Mouse (Mus musculus) liver, embryonic 11.5 days (tissue): ENCODE measurements at regions not wholly inside any gene's neighbourhood (a gene's known extent, or its start where the extent isn't known, plus 50 kb on each side); places are given as distances from the start of the nearest gene placed in this dataset.

Source experiments
- ATAC-seq: fragments of 200-750 bp; cut with Nextera tagmentation; replicated peaks from 2 replicates; pipeline ENCODE4 v1.8.0; 2017; ENCODE audit warnings: moderate number of reproducible peaks, mild to moderate bottlenecking, moderate TSS enrichment, moderate library complexity; ENCODE audit not compliant: low FRiP score
- DNase-seq: peaks from one replicate; pipeline ENCODE4 v3.0.0-alpha.2; 2017; ENCODE audit warnings: low spot score
- H3K27ac ChIP-seq: fragments of 300-500 bp; sonication (generic); 2 replicates; pipeline ENCODE4 v1.5.1; 2014; ENCODE audit warnings: mild to moderate bottlenecking, low read depth, low read length, control low read depth
- H3K27me3 ChIP-seq: fragments of 300-500 bp; sonication (generic); replicated peaks from 2 replicates; pipeline ENCODE4 v1.6.1; 2014; ENCODE audit warnings: low read length, mixed read lengths; ENCODE audit not compliant: control insufficient read depth, insufficient read depth
- H3K36me3 ChIP-seq: fragments of 300-500 bp; sonication (generic); 2 replicates; pipeline ENCODE4 v1.6.1; 2014; ENCODE audit warnings: mild to moderate bottlenecking, low read length, moderate library complexity, mixed read lengths; ENCODE audit not compliant: control insufficient read depth, insufficient read depth
- H3K4me1 ChIP-seq: fragments of 300-500 bp; sonication (generic); replicated peaks from 2 replicates; pipeline ENCODE4 v1.6.1; 2014; ENCODE audit warnings: low read length, mixed read lengths; ENCODE audit not compliant: control insufficient read depth, insufficient read depth
- H3K4me2 ChIP-seq: fragments of 300-500 bp; sonication (generic); 2 replicates; pipeline ENCODE4 v1.6.1; 2014; ENCODE audit warnings: mild to moderate bottlenecking, control low read depth, moderate library complexity
- H3K4me3 ChIP-seq: fragments of 300-500 bp; sonication (generic); 2 replicates; pipeline ENCODE4 v1.5.1; 2014; ENCODE audit warnings: low read depth, low read length, control low read depth
- H3K9ac ChIP-seq: fragments of 300-500 bp; sonication (generic); 2 replicates; pipeline ENCODE4 v1.6.1; 2014; ENCODE audit warnings: low read depth, low read length, control low read depth
- H3K9me3 ChIP-seq: fragments of 300-500 bp; sonication (generic); 2 replicates; pipeline ENCODE4 v1.6.1; 2016; ENCODE audit warnings: low read length, inconsistent platforms, mixed read lengths; ENCODE audit not compliant: control insufficient read depth
- WGBS: fragments of 180-500 bp; shearing (Covaris S2); extraction: QIAGEN DNeasy Blood & Tissue Kit; methylation state at CpG from one replicate; pipeline ENCODE4 v1.1.7; 2014; 5-methylcytosine and 5-hydroxymethylcytosine counted together

DNA sequence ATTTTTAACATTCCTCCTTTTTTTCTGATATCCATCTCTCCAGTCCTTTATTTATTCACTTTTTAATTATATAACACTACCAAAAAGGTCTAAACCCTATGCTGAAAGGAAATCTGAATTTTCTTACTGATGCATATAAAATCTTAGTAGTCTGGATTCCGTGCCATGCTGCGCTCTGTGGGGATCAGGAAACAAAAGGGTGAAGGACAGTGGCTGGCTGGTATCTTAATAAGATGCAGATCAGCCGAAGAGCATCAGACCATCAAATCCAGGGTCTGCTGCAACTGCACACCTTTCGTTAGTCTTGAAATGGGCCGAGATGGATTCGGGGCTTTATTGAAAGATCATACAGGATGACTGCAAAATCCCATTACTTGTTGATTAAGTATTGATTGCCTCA lies 740.7 kb downstream of the 5730522E02Rik start:
- H3K9ac ChIP-seq, result no peak overlapping the region

DNA sequence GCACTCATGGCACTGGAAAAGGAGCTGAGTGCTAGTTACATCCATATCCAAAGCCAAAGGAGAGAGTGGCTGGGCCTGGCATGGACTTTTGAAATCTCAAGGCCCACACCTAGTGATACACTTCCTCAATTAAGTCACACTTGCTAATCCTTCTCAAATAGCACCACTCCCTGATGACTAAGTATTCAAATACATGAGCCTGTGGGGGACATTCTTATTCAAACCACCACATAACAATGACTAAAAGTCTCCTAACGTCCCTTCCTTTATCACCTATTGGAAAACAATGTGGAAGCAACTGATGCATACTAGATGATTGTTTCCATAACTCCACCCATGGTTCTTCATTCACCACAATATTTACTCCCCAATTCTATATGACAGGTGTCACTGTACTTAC lies 773.4 kb downstream of the 5730522E02Rik start:
- 62% methylated on average over 1 of the region's 1 CpGs for WGBS
- ATAC-seq (no peak), DNase-seq (no peak)
- Histone ChIP-seq H3K9ac (no peak overlapping the region), H3K27ac (no peak overlapping the region), H3K27me3 (no peaks in the 10 kb centered on the region), H3K4me2 (no peak overlapping the region), H3K4me1 (no peaks in the 10 kb centered on the region), H3K4me3 (no peak overlapping the region), H3K36me3 (no peaks in the 10 kb centered on the region), H3K9me3 (0 out of 2 replicates have a peak, but pooled peaks cover 2% of the 10 kb centered on the region)

More for the DNA sequence above, 740.7 kb downstream of the 5730522E02Rik start:
- H3K36me3 ChIP-seq, result no peaks in the 10 kb centered on the region
- ATAC-seq (no peak), DNase-seq (no peak)
- WGBS, result 80% methylated on average over 6 of the region's 6 CpGs
- no peak overlapping the region for H3K4me3 ChIP-seq
- H3K27ac ChIP-seq, result no peak overlapping the region
- no peak overlapping the region for H3K4me2 ChIP-seq
- H3K4me1 ChIP-seq, result no peaks in the 10 kb centered on the region
- H3K9me3 ChIP-seq, result no peaks in the 10 kb centered on the region
- H3K27me3 ChIP-seq, result no peaks in the 10 kb centered on the region

DNA sequence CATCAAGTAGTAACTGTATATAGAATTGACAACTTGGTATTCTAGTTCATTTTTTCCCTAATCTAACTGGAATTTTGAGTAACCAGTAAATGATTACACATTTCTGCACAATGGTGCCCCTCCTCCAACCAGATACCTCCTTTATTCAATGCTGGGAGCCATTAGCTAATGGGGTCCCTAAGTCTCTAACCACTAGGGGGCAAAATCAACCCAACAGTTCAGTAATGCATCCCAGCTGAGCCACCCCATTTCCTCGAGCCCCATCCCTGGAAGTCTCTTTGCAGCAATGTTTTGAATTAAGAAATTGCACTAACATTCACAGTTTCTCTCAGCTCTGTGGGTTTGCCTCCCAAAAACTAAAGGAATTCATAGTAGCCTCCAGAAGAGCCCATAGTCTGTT lies 774.9 kb downstream of the 5730522E02Rik start:
- H3K27me3 ChIP-seq, result no peaks in the 10 kb centered on the region
- DNase-seq (no peak), ATAC-seq (no peak)
- H3K4me1 ChIP-seq, result no peaks in the 10 kb centered on the region
- WGBS, result 20% methylated on average over 1 of the region's 1 CpGs
- no peak overlapping the region for H3K27ac ChIP-seq
- H3K4me3 ChIP-seq, result no peak overlapping the region
- no peaks in the 10 kb centered on the region for H3K36me3 ChIP-seq
- 0 out of 2 replicates have a peak, but pooled peaks cover 2% of the 10 kb centered on the region for H3K9me3 ChIP-seq
- H3K4me2 ChIP-seq, result no peak overlapping the region
- no peak overlapping the region for H3K9ac ChIP-seq

DNA sequence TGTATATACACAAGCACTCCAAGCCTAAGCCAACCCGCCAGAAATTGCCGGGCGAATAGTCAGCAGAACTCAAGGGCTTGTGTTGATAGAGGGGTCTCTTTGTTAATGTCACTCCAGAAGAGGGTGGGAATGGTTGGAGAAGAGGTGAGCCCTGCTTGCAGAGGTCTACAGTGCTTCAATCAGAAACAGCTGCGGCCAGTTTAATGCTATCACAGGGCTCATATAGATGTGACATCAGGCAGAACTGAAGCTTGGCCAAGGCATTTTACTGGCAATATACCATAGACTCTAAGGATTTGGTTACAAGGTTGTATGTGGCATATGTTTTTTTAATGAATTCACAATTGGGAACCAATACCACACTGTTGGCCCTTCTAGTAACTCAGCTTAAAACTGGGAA lies 787.4 kb downstream of the 5730522E02Rik start:
- no peak overlapping the region for H3K4me3 ChIP-seq
- no peaks in the 10 kb centered on the region for H3K27me3 ChIP-seq
- no peaks in the 10 kb centered on the region for H3K4me1 ChIP-seq
- H3K27ac ChIP-seq, result no peak overlapping the region
- DNase-seq (no peak), ATAC-seq (no peak)
- no peak overlapping the region for H3K9ac ChIP-seq
- 78% methylated on average over 4 of the region's 4 CpGs for WGBS
- no peak overlapping the region for H3K4me2 ChIP-seq
- no peaks in the 10 kb centered on the region for H3K36me3 ChIP-seq
- no peaks in the 10 kb centered on the region for H3K9me3 ChIP-seq

DNA sequence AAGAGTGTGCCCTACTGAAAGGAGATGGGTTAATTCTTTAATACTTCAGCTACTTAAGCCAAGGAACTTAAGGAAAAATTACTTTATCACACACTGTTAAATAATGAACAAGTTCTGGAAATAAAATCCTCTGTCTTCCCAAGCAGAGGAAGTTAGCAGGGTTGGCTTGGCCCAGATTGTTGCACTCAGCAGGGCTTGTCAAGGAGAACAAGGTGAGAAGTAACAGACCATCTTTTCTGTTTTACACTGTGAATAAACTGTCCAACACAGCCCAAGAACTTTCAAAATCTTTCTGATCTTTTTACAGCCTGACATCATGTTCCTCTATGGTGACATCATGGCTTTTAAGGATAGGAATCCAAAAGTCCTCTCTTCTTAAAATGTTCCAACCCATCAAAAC lies 789.1 kb downstream of the 5730522E02Rik start:
- Histone ChIP-seq H3K9me3 (no peaks in the 10 kb centered on the region), H3K4me1 (no peaks in the 10 kb centered on the region)
- no peak for ATAC-seq

DNA sequence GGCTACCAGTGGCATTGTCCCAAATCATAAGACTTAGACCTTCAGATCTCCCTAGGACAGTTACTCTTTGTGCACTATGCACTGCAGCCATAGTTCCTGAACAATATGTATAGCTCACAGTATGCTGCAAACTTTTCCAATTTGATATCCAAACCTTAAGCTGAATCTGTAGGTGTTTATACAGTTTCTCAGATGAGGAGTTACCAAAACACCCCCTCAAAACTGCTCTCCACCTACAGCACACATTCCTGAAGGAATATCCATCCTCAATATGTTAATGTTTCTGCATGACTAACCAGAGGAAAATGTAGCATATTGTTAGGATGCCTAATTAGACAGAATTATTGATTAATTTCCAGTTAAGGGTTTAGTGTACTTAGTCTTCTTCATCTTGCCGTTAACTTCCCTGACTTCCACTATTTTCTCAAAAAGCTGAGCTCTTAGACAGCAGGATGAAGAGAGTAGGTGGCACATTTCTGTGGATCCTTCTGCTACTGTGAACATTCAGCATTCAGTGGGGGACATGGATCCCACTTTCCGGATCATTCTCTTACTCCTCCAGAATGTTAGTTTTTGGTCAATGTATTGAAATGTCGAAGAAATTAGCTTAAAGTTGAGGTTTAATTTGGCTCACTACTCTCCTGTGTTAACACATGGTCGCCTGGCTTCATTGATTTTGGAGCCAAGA lies 800.0 kb downstream of the 5730522E02Rik start:
- no peaks in the 10 kb centered on the region for H3K36me3 ChIP-seq
- 64% methylated on average over 4 of the region's 4 CpGs for WGBS
- no peak overlapping the region for H3K9ac ChIP-seq
- DNase-seq (no peak), ATAC-seq (no peak)
- H3K27me3 ChIP-seq, result no peaks in the 10 kb centered on the region
- H3K9me3 ChIP-seq, result no peaks in the 10 kb centered on the region
- no peak overlapping the region for H3K4me2 ChIP-seq
- H3K27ac ChIP-seq, result no peak overlapping the region
- H3K4me3 ChIP-seq, result no peak overlapping the region
- H3K4me1 ChIP-seq, result no peaks in the 10 kb centered on the region

More for the DNA sequence above, 789.1 kb downstream of the 5730522E02Rik start:
- Histone ChIP-seq H3K4me3 (no peak overlapping the region), H3K36me3 (no peaks in the 10 kb centered on the region), H3K4me2 (no peak overlapping the region), H3K9ac (no peak overlapping the region), H3K27ac (no peak overlapping the region), H3K27me3 (no peaks in the 10 kb centered on the region)
- no peak for DNase-seq

DNA sequence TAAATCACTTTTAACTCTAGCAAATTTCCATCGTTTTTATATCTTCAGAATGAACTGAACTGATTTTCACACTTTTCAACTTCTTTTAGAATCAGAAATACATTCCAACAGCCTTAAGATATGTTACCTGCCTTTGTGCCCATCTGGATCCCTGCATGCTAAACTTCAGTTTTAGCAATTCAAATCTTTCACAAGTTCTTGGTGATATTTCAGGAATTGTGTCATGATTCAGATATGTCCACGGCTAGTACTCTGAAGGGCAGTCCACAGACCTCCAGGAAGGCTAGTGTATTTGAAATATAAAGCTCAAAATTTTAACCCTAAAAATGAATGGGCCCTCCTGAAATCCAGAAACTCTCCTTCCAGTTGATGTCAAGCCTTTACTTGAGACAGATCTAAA lies 818.9 kb downstream of the 5730522E02Rik start:
- Histone ChIP-seq H3K4me2 (no peak overlapping the region), H3K4me1 (no peaks in the 10 kb centered on the region), H3K27ac (no peak overlapping the region), H3K36me3 (no peaks in the 10 kb centered on the region), H3K27me3 (no peaks in the 10 kb centered on the region), H3K9ac (no peak overlapping the region), H3K4me3 (no peak overlapping the region), H3K9me3 (no peaks in the 10 kb centered on the region)
- no peak for ATAC-seq
- 56% methylated on average over 2 of the region's 2 CpGs for WGBS
- no peak for DNase-seq

DNA sequence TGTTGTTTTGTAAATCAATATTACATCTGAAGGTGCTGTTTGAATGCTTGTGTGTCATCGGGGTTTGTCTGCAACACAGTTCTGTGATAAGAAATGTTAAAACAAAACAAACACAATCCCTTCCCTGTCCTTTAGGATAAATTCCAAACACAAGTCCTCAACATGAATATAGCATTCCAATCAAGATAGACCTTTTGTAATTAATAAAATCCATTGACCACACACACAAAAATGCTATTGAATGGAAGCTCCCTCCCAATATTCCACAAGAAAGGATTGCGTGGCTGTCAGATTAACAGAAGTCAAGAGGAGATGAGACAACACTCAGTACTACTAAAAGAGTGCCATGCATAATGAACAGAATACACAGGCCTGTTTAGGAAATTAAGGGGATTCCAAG lies 843.5 kb downstream of the 5730522E02Rik start:
- no peak for DNase-seq
- WGBS, result 80% methylated on average over 2 of the region's 2 CpGs
- H3K4me3 ChIP-seq, result no peak overlapping the region
- H3K27ac ChIP-seq, result no peak overlapping the region
- H3K27me3 ChIP-seq, result no peaks in the 10 kb centered on the region
- no peaks in the 10 kb centered on the region for H3K36me3 ChIP-seq
- no peaks in the 10 kb centered on the region for H3K4me1 ChIP-seq
- H3K4me2 ChIP-seq, result no peak overlapping the region
- no peak overlapping the region for H3K9ac ChIP-seq
- no peaks in the 10 kb centered on the region for H3K9me3 ChIP-seq
- ATAC-seq, result no peak

DNA sequence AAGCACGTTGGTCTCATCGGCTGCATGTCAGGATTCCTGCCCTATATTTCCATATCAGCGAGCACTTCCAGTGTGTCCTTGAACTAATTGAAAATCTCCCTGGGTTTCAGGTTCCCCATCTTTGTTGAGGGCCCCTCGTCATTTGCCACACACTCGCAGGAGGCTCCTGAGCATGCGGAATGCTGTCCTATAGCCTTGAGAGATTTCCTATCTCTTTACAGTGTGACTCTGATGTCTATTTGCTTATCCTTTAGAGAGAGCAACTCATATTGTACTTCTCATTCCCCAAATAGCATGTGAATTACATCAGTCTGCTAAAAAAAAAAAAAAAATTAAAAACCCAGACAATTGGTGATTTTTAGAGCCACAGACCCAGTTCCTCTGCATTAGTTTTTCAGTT lies 845.1 kb downstream of the 5730522E02Rik start:
- Histone ChIP-seq H3K27me3 (no peaks in the 10 kb centered on the region), H3K27ac (no peak overlapping the region), H3K9ac (no peak overlapping the region), H3K4me3 (no peak overlapping the region), H3K4me2 (no peak overlapping the region), H3K4me1 (no peaks in the 10 kb centered on the region), H3K9me3 (no peaks in the 10 kb centered on the region), H3K36me3 (no peaks in the 10 kb centered on the region)
- ATAC-seq, result no peak
- 59% methylated on average over 6 of the region's 6 CpGs for WGBS
- no peak for DNase-seq
